Mouse (Mus musculus): Measurements from ENCODE around the gene Atg10. TPM values are rescaled to one million over a fixed set of nuclear protein-coding genes. Genes with fewer than 3 reads are reported as not detected.
"Not testable (repeated sequence)": the region's sequence is repeated elsewhere in the genome, so short reads cannot be mapped to it uniquely, and the experiment has no call there.

Atg10 gene
- polyA plus RNA-seq, 1 experiment = 9.8 TPM

GRCm38 (mm10) chr13:90939192-90939591, 284.6 kb downstream of the Atg10 start:
- TF ChIP-seq CTCF (IDR thresholded peaks at IDR 0.05; ENCODE audit: borderline replicate concordance, insufficient read depth, low read length) (no peak), POLR2A (IDR thresholded peaks at IDR 0.05; ENCODE audit: low read depth, low read length) (no peak)

DNA sequence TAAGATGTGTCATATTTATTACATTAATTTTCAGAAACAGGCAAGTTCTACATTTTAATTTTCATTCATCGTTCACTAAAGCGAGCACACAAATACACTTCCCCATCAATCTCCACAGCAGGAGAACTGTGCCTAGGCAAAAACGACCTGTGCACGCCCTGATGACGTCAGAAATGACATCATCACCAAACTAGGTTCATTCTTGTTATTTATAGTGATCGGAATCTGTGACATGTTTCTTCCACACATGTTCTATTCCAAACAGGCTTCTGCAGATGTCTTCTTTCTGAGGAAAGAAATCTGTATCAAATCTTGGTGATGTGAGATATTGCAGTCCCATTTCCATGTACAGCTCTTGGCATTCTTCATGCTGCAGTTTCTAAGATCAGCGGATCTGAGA, 287.9 kb downstream of the Atg10 start:
- no peak for TF ChIP-seq CTCF (IDR thresholded peaks at IDR 0.05; ENCODE audit: borderline replicate concordance, insufficient read depth, low read length)
- no peak for TF ChIP-seq POLR2A (IDR thresholded peaks at IDR 0.05; ENCODE audit: low read depth, low read length)
- H3K4me1 ChIP-seq (ENCODE audit: control insufficient read depth, insufficient read depth, low read length) = peaks cover 1% of the 10 kb centered on the region; the same call in 1 of the 2 replicates
- H3K27ac ChIP-seq (ENCODE audit: insufficient read depth, low read length) = no peak overlapping the region
- no peak overlapping the region for H3K4me3 ChIP-seq (ENCODE audit: insufficient read depth, low read length)

More at GRCm38 (mm10) chr13:90939192-90939591, 284.6 kb downstream of the Atg10 start:
- no peak overlapping the region for H3K4me3 ChIP-seq (ENCODE audit: insufficient read depth, low read length)
- no peak overlapping the region for H3K27ac ChIP-seq (ENCODE audit: insufficient read depth, low read length)
- H3K4me1 ChIP-seq (ENCODE audit: control insufficient read depth, insufficient read depth, low read length) = peaks cover 2% of the 10 kb centered on the region; the same call in 1 of the 2 replicates

DNA sequence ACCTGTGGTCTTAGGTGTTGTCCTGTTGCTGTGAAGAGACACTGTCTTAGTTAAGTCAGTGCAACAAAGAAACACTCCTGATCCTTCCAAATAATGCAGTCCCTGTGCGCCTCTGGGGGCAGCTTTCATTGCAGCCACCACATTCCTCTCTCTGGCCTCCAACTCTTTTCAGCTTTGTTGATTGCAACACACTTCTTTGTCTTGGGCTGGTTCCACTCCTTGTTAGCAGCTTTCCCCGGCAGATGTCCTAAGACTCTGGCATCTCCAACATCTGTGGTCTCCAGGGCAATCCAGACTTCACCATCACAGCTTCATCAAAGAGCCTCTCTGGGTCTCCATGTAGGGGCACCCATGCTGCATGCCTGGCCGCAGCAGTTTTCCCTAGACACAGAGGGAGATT, 290.5 kb downstream of the Atg10 start:
- Histone ChIP-seq H3K4me3 (ENCODE audit: insufficient read depth, low read length) (no peak overlapping the region), H3K4me1 (ENCODE audit: control insufficient read depth, insufficient read depth, low read length) (no peaks in the 10 kb centered on the region), H3K27ac (ENCODE audit: insufficient read depth, low read length) (no peak overlapping the region)
- no peak for TF ChIP-seq CTCF (IDR thresholded peaks at IDR 0.05; ENCODE audit: borderline replicate concordance, insufficient read depth, low read length)
- TF ChIP-seq POLR2A (IDR thresholded peaks at IDR 0.05; ENCODE audit: low read depth, low read length) = no peak

GRCm38 (mm10) chr13:90929847-90930246, 293.9 kb downstream of the Atg10 start:
- Histone ChIP-seq H3K4me3 (ENCODE audit: insufficient read depth, low read length) (no peak overlapping the region), H3K4me1 (ENCODE audit: control insufficient read depth, insufficient read depth, low read length) (no peaks in the 10 kb centered on the region), H3K27ac (ENCODE audit: insufficient read depth, low read length) (no peak overlapping the region)
- TF ChIP-seq POLR2A (IDR thresholded peaks at IDR 0.05; ENCODE audit: low read depth, low read length) = no peak
- no peak for TF ChIP-seq CTCF (IDR thresholded peaks at IDR 0.05; ENCODE audit: borderline replicate concordance, insufficient read depth, low read length)

DNA sequence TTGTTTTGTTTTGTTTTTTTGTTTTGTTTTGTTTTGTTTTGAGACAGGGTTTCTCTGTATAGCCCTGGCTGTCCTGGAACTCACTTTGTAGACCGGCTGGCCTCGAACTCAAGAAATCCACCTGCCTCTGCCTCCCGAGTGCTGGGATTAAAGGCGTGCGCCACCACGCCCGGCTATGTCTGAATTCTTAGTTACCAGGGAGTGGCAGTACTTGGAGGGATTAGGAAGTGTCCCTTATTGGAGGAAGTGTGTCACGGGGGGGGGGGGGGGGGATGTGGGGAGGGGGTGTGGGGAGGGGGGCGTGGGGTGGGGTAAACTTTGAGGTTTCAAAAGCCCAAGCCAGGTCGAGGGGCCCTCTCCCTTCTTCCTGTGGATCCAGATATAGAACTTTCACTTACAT, 295.5 kb downstream of the Atg10 start:
- not testable (repeated sequence) for H3K27ac ChIP-seq (ENCODE audit: insufficient read depth, low read length); H3K4me1 ChIP-seq (ENCODE audit: control insufficient read depth, insufficient read depth, low read length); H3K4me3 ChIP-seq (ENCODE audit: insufficient read depth, low read length)

GRCm38 (mm10) chr13:90926938-90927633, 296.7 kb downstream of the Atg10 start:
- Histone ChIP-seq H3K27ac (ENCODE audit: insufficient read depth, low read length) (no peak overlapping the region), H3K4me3 (ENCODE audit: insufficient read depth, low read length) (no peak overlapping the region), H3K4me1 (ENCODE audit: control insufficient read depth, insufficient read depth, low read length) (no peaks in the 10 kb centered on the region)
- TF ChIP-seq CTCF (IDR thresholded peaks at IDR 0.05; ENCODE audit: borderline replicate concordance, insufficient read depth, low read length) (no peak), POLR2A (IDR thresholded peaks at IDR 0.05; ENCODE audit: low read depth, low read length) (0 out of 2 replicates have a peak, but pooled peaks have one; percentile 1)

DNA sequence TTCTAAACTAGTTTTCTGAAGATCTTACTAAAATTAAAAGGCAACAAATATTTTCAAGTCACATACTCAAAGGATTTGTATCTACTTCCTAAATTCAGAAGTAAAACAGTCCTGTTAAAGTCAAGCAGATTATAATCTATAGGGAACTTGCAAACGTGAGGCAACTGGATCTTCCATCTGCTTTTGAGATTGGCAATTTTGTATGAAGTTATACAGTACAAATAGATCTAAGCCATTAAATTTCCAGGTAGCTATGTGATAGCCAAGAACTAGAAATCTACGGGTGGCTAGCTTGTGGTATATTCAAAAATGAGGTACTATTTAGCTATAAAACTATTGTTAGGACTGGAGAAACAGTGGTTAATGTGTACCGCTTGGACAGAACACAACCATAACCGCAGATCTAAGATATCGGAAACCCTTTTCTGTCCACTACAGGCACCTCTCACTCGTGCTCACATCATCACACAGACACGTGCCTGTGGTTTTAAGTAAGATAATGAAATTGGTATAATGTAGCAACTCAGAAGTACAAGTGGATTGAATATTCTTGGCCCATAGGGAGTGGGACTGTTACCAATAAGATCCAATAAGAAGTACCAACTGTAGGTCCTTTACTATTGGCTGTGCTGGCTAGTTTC, 297.5 kb downstream of the Atg10 start:
- Histone ChIP-seq H3K4me1 (ENCODE audit: control insufficient read depth, insufficient read depth, low read length) (no peaks in the 10 kb centered on the region), H3K4me3 (ENCODE audit: insufficient read depth, low read length) (no peak overlapping the region), H3K27ac (ENCODE audit: insufficient read depth, low read length) (no peak overlapping the region)
- TF ChIP-seq CTCF (IDR thresholded peaks at IDR 0.05; ENCODE audit: borderline replicate concordance, insufficient read depth, low read length) (no peak), POLR2A (IDR thresholded peaks at IDR 0.05; ENCODE audit: low read depth, low read length) (peak; percentile 34; the same call in 1 of the 2 replicates)

GRCm38 (mm10) chr13:90925191-90925590, 298.6 kb downstream of the Atg10 start:
- Histone ChIP-seq H3K4me3 (ENCODE audit: insufficient read depth, low read length) (no peak overlapping the region), H3K4me1 (ENCODE audit: control insufficient read depth, insufficient read depth, low read length) (no peaks in the 10 kb centered on the region), H3K27ac (ENCODE audit: insufficient read depth, low read length) (no peak overlapping the region)
- TF ChIP-seq POLR2A (IDR thresholded peaks at IDR 0.05; ENCODE audit: low read depth, low read length) = no peak
- TF ChIP-seq CTCF (IDR thresholded peaks at IDR 0.05; ENCODE audit: borderline replicate concordance, insufficient read depth, low read length) = no peak

DNA sequence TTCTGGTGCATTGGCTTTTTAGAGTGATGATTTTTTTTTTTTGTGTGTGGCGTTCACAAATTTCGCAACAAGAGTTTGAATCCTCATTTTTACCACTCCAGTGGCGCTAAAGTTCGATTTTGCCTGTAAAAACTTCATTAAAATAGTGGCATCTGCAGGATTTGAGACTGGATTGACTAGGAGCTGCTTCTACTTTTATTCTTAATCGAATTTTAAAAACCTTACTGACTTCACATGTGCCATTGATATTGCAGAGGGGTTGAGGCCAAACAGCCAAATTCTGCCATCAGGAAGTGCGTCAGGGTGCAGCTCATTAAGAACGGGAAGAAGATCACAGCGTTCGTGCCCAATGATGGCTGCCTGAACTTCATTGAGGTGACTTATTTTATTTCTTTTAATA, 299.7 kb downstream of the Atg10 start:
- TF ChIP-seq POLR2A (IDR thresholded peaks at IDR 0.05; ENCODE audit: low read depth, low read length) (no peak), CTCF (IDR thresholded peaks at IDR 0.05; ENCODE audit: borderline replicate concordance, insufficient read depth, low read length) (no peak)

DNA sequence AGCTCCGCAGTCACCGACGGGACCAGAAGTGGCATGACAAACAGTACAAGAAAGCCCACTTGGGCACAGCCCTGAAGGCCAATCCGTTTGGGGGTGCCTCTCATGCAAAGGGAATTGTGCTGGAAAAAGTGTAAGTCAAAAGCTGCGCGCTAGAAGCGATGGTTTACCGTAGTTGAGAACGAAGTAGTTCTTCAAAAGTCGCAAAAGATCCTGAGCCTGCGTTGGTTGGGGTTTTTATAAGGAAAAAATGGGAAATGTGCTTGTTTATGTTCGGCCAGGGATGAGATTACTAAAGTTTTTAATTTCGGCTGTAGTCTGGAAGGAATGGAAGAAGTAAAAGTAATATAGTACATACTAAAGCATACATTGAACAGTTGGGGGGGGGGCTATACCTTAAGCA, 300.2 kb downstream of the Atg10 start:
- Histone ChIP-seq H3K27ac (ENCODE audit: insufficient read depth, low read length) (peak overlapping the region; percentile 85; the same call in 1 of the 2 replicates), H3K4me3 (ENCODE audit: insufficient read depth, low read length) (peak overlapping the region; percentile 76)
- not testable (repeated sequence) for H3K4me1 ChIP-seq (ENCODE audit: control insufficient read depth, insufficient read depth, low read length)

More for the DNA sequence above, 299.7 kb downstream of the Atg10 start:
- Histone ChIP-seq H3K4me3 (ENCODE audit: insufficient read depth, low read length) (peak overlapping the region; percentile 76), H3K4me1 (ENCODE audit: control insufficient read depth, insufficient read depth, low read length) (no peaks in the 10 kb centered on the region), H3K27ac (ENCODE audit: insufficient read depth, low read length) (0 out of 2 replicates have a peak overlapping the region, but pooled peaks have one; percentile 85)
